Comparison of ENCODE assay signal across 10 mouse cellular contexts in genomic region chr17:71230108-71230709, GRCm38 (mm10). TPM values are rescaled to one million over a fixed set of nuclear protein-coding genes. Genes with fewer than 3 reads are reported as not detected.
DNase-seq lines count a peak whose midpoint lies in the region; ATAC-seq and TF ChIP-seq lines count a peak whose summit lies in the region.
"Had no signal": no experiment of that assay in that cellular context is flagged by ENCODE, and none has a peak within 500 bp of the region (broad histone marks: within the 10 kb centered on the region; RNA-seq: fewer than 3 reads in every experiment).

No protein-coding gene starts in this region.

- H3K4me1 ChIP-seq in heart, postnatal 0 days (ENCODE audit: control insufficient read depth, insufficient read depth): no peaks in the 10 kb centered on the region; the same call in 1 of the 2 replicates
- peaks cover 9% of the 10 kb centered on the region for H3K4me1 ChIP-seq in bone marrow macrophage, adult 2 months (ENCODE audit: control insufficient read depth, insufficient read depth, low read length)
- H3K4me1 ChIP-seq in liver, embryonic 13.5 days (replicated peaks): peaks cover 38% of the 10 kb centered on the region

- no peaks in the 10 kb centered on the region for H3K27me3 ChIP-seq in heart, postnatal 0 days (ENCODE audit: control insufficient read depth, insufficient read depth, low read length)
- no peaks in the 10 kb centered on the region for H3K27me3 ChIP-seq in liver, embryonic 13.5 days
- H3K27me3 ChIP-seq: heart, embryonic 15.5 days had no signal

- DNase-seq in heart, postnatal 0 days (ENCODE audit: low spot score): no peak
- DNase-seq in heart, adult 9 months (ENCODE audit: low spot score in 2 of 2): no peak
- DNase-seq in 3T3-L1 (ENCODE audit: low read depth, low spot score): peak; percentile 66
- no peak for DNase-seq in liver, embryonic 13.5 days
- DNase-seq in right cerebral cortex, adult 2 months (ENCODE audit: low spot score in 2 of 2): no peak
- no peak for DNase-seq in ovary, postnatal 36 days (ENCODE audit: low spot score)
- DNase-seq in kidney, adult 8-10 months: no peak
- DNase-seq: thymus, adult 18-20 months had no signal

- ATAC-seq in heart, postnatal 0 days (ENCODE audit: insufficient read depth, low read depth): no peak
- ATAC-seq in liver, embryonic 13.5 days (ENCODE audit: low read depth): no peak

- 0 out of 2 replicates have a peak, but pooled peaks have one; percentile 21 for TF ChIP-seq CTCF in heart, postnatal 0 days (IDR thresholded peaks at IDR 0.05; ENCODE audit: low read depth)
- peak; percentile 46 for TF ChIP-seq CTCF in bone marrow macrophage, adult 2 months (IDR thresholded peaks at IDR 0.05; ENCODE audit: low read depth, low read length)

- H3K36me3 ChIP-seq in heart, postnatal 0 days (replicated peaks; ENCODE audit: control insufficient read depth, insufficient read depth, low read length): peaks cover 22% of the 10 kb centered on the region
- H3K36me3 ChIP-seq in liver, embryonic 13.5 days: peaks cover 75% of the 10 kb centered on the region

- no peak overlapping the region for H3K27ac ChIP-seq in heart, postnatal 0 days (ENCODE audit: low read depth)
- no peak overlapping the region for H3K27ac ChIP-seq in bone marrow macrophage, adult 2 months (ENCODE audit: insufficient read depth, low read depth, low read length)
- H3K27ac ChIP-seq in liver, embryonic 13.5 days: peak overlapping the region; percentile 71
- H3K27ac ChIP-seq: heart, embryonic 15.5 days had no signal

- no peak overlapping the region for H3K9ac ChIP-seq in heart, postnatal 0 days (replicated peaks; ENCODE audit: low read depth, low read length)
- H3K9ac ChIP-seq in liver, embryonic 13.5 days: no peak overlapping the region; the same call in 1 of the 2 replicates
- H3K9ac ChIP-seq: heart, embryonic 15.5 days had no signal

- no peak for TF ChIP-seq POLR2A in bone marrow macrophage, adult 2 months (IDR thresholded peaks at IDR 0.05; ENCODE audit: borderline replicate concordance, low read depth, low read length)

- no peak overlapping the region for H3K4me3 ChIP-seq in heart, postnatal 0 days (ENCODE audit: low read depth, low read length)
- H3K4me3 ChIP-seq in bone marrow macrophage, adult 2 months (ENCODE audit: insufficient read depth, low read length): no peak overlapping the region
- H3K4me3 ChIP-seq in liver, embryonic 13.5 days (replicated peaks): no peak overlapping the region
- H3K4me3 ChIP-seq: heart, embryonic 15.5 days had no signal

- H3K9me3 ChIP-seq in heart, postnatal 0 days (replicated peaks; ENCODE audit: control insufficient read depth, low read length): no peaks in the 10 kb centered on the region
- H3K9me3 ChIP-seq in liver, embryonic 13.5 days (replicated peaks): no peaks in the 10 kb centered on the region
- H3K9me3 ChIP-seq: heart, embryonic 15.5 days had no signal

- 83% methylated on average over 9 of the region's 9 CpGs for WGBS in heart, postnatal 0 days
- WGBS in liver, embryonic 13.5 days (ENCODE audit: insufficient replicate concordance): 80% methylated on average over 9 of the region's 9 CpGs

- H3K4me2 ChIP-seq in heart, postnatal 0 days (ENCODE audit: low read depth, low read length): no peak overlapping the region
- no peak overlapping the region for H3K4me2 ChIP-seq in liver, embryonic 13.5 days
- H3K4me2 ChIP-seq: heart, embryonic 15.5 days had no signal

- no peak for TF ChIP-seq EP300 in heart, postnatal 0 days (IDR thresholded peaks at IDR 0.05; ENCODE audit: low read depth)

RNA-seq across cellular contexts. Expression of gene Lpin2, which starts 47.8 kb away (rescaled TPM):
- 7.7 and 22.2 TPM in 2 replicates for total RNA-seq in heart, postnatal 0 days (2014; rRNA removed; ENCODE audit: low replicate concordance)
- 7.2 and 8.5 TPM in 2 replicates for polyA plus RNA-seq in heart, postnatal 0 days (2015; fragmentation: Nextera tagmentation; extraction: Ambion mirVana)
- polyA plus RNA-seq in bone marrow macrophage, adult 2 months (2012; ENCODE audit: insufficient read depth, insufficient read length, missing spikeins): 122 and 133 TPM in 2 replicates
- polyA plus RNA-seq in liver, embryonic 13.5 days (2015; fragmentation: Nextera tagmentation; extraction: Ambion mirVana): 38.0 and 43.2 TPM in 2 replicates
